Mouse (Mus musculus) pancreas, adult 10 weeks (tissue): Measurements from ENCODE around the gene Ctnna2. TPM values are rescaled to one million over a fixed set of nuclear protein-coding genes. Genes with fewer than 3 reads are reported as not detected.

ENCODE experiments used
- polyA plus RNA-seq: library from polyadenylated mRNA; stranded (reverse); fragments of 350-450 nt; fragmentation: Illumina TruSeq; extraction: RNeasy Lipid Tissue Mini Kit (QIAGEN cat#74804); gene quantifications from one replicate; pipeline ENCODE4 v1.2.3, GENCODE M21; 2015; ENCODE audit warnings: low read depth, low replicate concordance; ENCODE audit not compliant: insufficient read depth

Gene Ctnna2
- not detected for polyA plus RNA-seq

GRCm38 (mm10) chr6:77979241-77979961, at the start of gene Ctnna2:
TSS of gene Ctnna2 (minus strand) at chr6:77979699.

GRCm38 (mm10) chr6:77242601-77243406, 736.7 kb downstream of the Ctnna2 start, which contains the start of gene Lrrtm1:
TSS of gene Lrrtm1 (plus strand) at chr6:77242689.

